Mouse (Mus musculus): ENCODE results near the gene Csn3. TPM values are rescaled to one million over a fixed set of nuclear protein-coding genes. Genes with fewer than 3 reads are reported as not detected.

Gene Csn3
- 0.22 and 0.24 TPM in 2 replicates for polyA plus RNA-seq (2015; fragmentation: Nextera tagmentation; extraction: Ambion mirVana)

GRCm38 (mm10) chr5:87925372-87925771 is at the start of gene Csn3:
TSS of gene Csn3 (plus strand) at chr5:87925579.

DNA sequence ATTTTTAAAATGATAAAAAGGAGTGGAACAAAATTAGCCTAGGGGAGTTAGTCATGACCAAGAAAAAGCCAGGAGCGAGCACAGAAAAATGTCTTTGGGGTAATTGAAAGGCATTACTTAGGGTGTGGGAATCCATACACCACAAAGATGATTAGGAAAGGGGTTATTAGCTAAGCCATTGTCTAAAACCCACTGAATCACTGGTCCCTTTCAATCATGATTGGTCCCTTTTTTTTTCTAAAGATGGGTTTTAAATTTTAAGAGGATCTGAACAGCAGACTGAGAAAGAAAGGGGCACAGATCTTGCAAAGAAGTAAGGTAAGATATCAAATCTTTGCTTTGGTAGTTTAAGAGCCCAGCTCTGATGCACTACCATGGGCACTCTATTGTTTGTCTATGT is 40.6 kb upstream of the Csn3 start, which contains the start of gene Odam:
Gene Odam (plus strand): TSS at position 301 of the 400 bp plus-strand sequence.

DNA sequence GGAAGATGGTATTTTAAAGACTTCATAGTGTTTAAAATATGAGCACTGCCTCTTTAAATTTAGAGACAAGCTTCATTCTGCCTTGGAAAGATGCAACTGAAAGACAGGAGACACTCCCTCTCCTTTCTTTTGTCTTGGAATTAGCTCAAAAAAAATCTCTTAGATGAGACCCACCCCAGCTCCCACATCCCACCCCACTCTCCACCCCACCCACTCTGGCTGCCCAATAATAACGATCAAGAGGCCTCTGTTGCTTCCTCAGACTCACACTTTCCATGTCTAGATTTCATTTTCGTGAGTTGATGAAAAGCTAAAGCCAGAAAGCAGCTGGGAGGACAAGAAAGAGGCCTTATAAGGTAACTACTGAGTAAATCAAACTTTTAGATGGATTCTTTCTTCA is 43.8 kb downstream of the Csn3 start, which contains the start of the genes 2310003L06Rik and Gm28434:
Gene 2310003L06Rik (plus strand): TSS at position 259 of the 400 bp plus-strand sequence.
Gene Gm28434 (plus strand): TSS at position 317 of the 400 bp plus-strand sequence.

GRCm38 (mm10) chr5:87979139-87979538 is 53.8 kb downstream of the Csn3 start, which contains the start of gene Cabs1:
TSS of gene Cabs1 (plus strand) at chr5:87979439.

Other genes starting within 250 kb of the Csn3 start
- 0.14 TPM in 1 of 2 replicates, not detected in the other for gene Csn2, start 225.9 kb upstream of the Csn3 start, polyA plus RNA-seq (2015; fragmentation: Nextera tagmentation; extraction: Ambion mirVana)
- gene Csn1s2a, start 151.0 kb upstream of the Csn3 start, polyA plus RNA-seq (2015; fragmentation: Nextera tagmentation; extraction: Ambion mirVana): not detected in 2 replicates
- gene Csn1s2b, start 117.5 kb upstream of the Csn3 start, polyA plus RNA-seq (2015; fragmentation: Nextera tagmentation; extraction: Ambion mirVana): not detected in 2 replicates
- gene Prr27, start 99.9 kb upstream of the Csn3 start, polyA plus RNA-seq (2015; fragmentation: Nextera tagmentation; extraction: Ambion mirVana): not detected in 2 replicates
- gene Odam, start 40.5 kb upstream of the Csn3 start, polyA plus RNA-seq (2015; fragmentation: Nextera tagmentation; extraction: Ambion mirVana): not detected in 2 replicates
- not detected in 2 replicates for gene 2310003L06Rik, start 43.9 kb downstream of the Csn3 start, polyA plus RNA-seq (2015; fragmentation: Nextera tagmentation; extraction: Ambion mirVana)
- gene Gm28434, start 43.9 kb downstream of the Csn3 start, polyA plus RNA-seq (2015; fragmentation: Nextera tagmentation; extraction: Ambion mirVana): not detected in 2 replicates
- not detected in 2 replicates for gene Cabs1, start 53.9 kb downstream of the Csn3 start, polyA plus RNA-seq (2015; fragmentation: Nextera tagmentation; extraction: Ambion mirVana)
- not detected in 2 replicates for gene Smr3a, start 77.0 kb downstream of the Csn3 start, polyA plus RNA-seq (2015; fragmentation: Nextera tagmentation; extraction: Ambion mirVana)
- gene Smr2, start 161.0 kb downstream of the Csn3 start, polyA plus RNA-seq (2015; fragmentation: Nextera tagmentation; extraction: Ambion mirVana): not detected in 2 replicates
- gene Gm11116, start 186.0 kb downstream of the Csn3 start, polyA plus RNA-seq (2015; fragmentation: Nextera tagmentation; extraction: Ambion mirVana): not detected in 2 replicates
- not detected in 2 replicates for gene Gm11115, start 228.5 kb downstream of the Csn3 start, polyA plus RNA-seq (2015; fragmentation: Nextera tagmentation; extraction: Ambion mirVana)

Measured in spleen, postnatal 0 days (tissue).